Mouse (Mus musculus): Measurements from ENCODE around the gene Micu2. TPM values are rescaled to one million over a fixed set of nuclear protein-coding genes. Genes with fewer than 3 reads are reported as not detected.
"Not testable (repeated sequence)": the region's sequence is repeated elsewhere in the genome, so short reads cannot be mapped to it uniquely, and the experiment has no call there.

The Micu2 gene
- polyA plus RNA-seq, 1 experiment from 2014 or later, result 48.3 TPM

GRCm38 (mm10) chr14:57911787-57912186 is 87.3 kb downstream of the Micu2 start:
- peaks cover 18% of the 10 kb centered on the region; the same call in 1 of the 2 replicates for H3K36me3 ChIP-seq (ENCODE audit: control insufficient read depth, insufficient read depth, low read length)
- H3K9ac ChIP-seq (replicated peaks; ENCODE audit: low read length); H3K27ac ChIP-seq (replicated peaks; ENCODE audit: low read depth, low read length); H3K4me2 ChIP-seq (ENCODE audit: low read length); H3K4me3 ChIP-seq (replicated peaks; ENCODE audit: low read depth, low read length); H3K27me3 ChIP-seq (ENCODE audit: control insufficient read depth, insufficient read depth, low read length); DNase-seq; H3K4me1 ChIP-seq (ENCODE audit: control insufficient read depth, insufficient read depth, low read length); H3K9me3 ChIP-seq (ENCODE audit: control insufficient read depth, low read length); ATAC-seq (ENCODE audit: low FRiP score, low TSS enrichment): not testable (repeated sequence)

- H3K4me2 ChIP-seq (ENCODE audit: low read length), result no peak overlapping the region
- no peak overlapping the region for H3K27ac ChIP-seq (replicated peaks; ENCODE audit: low read depth, low read length)
- H3K9ac ChIP-seq (replicated peaks; ENCODE audit: low read length), result no peak overlapping the region
- DNase-seq (no peak), ATAC-seq (ENCODE audit: low FRiP score, low TSS enrichment) (no peak)
- WGBS, result 74% methylated on average over 4 of the region's 4 CpGs
- no peak overlapping the region for H3K4me3 ChIP-seq (replicated peaks; ENCODE audit: low read depth, low read length)
- H3K27me3 ChIP-seq (ENCODE audit: control insufficient read depth, insufficient read depth, low read length), result no peaks in the 10 kb centered on the region
- H3K36me3 ChIP-seq (ENCODE audit: control insufficient read depth, insufficient read depth, low read length), result peaks cover 13% of the 10 kb centered on the region; the same call in 1 of the 2 replicates
- H3K4me1 ChIP-seq (ENCODE audit: control insufficient read depth, insufficient read depth, low read length), result no peaks in the 10 kb centered on the region
- no peaks in the 10 kb centered on the region for H3K9me3 ChIP-seq (ENCODE audit: control insufficient read depth, low read length)
Measured at GRCm38 (mm10) chr14:57911316-57911715, 87.7 kb downstream of the Micu2 start.

- Histone ChIP-seq H3K4me2 (ENCODE audit: low read length) (peak overlapping the region; percentile 55), H3K27ac (replicated peaks; ENCODE audit: low read depth, low read length) (no peak overlapping the region; the same call in 1 of the 2 replicates)
- ATAC-seq (ENCODE audit: low FRiP score, low TSS enrichment), result peak; percentile 84
Measured at GRCm38 (mm10) chr14:57910501-57911068, 88.5 kb downstream of the Micu2 start.

GRCm38 (mm10) chr14:57909297-57909696 is 89.8 kb downstream of the Micu2 start:
- H3K27ac ChIP-seq (replicated peaks; ENCODE audit: low read depth, low read length), result no peak overlapping the region
- no peak overlapping the region for H3K4me3 ChIP-seq (replicated peaks; ENCODE audit: low read depth, low read length)
- WGBS, result 69% methylated on average over 5 of the region's 5 CpGs
- no peak overlapping the region for H3K4me2 ChIP-seq (ENCODE audit: low read length)
- no peak for ATAC-seq (ENCODE audit: low FRiP score, low TSS enrichment)
- DNase-seq, result no peak
- no peaks in the 10 kb centered on the region for H3K36me3 ChIP-seq (ENCODE audit: control insufficient read depth, insufficient read depth, low read length)
- no peaks in the 10 kb centered on the region for H3K9me3 ChIP-seq (ENCODE audit: control insufficient read depth, low read length)
- no peaks in the 10 kb centered on the region for H3K27me3 ChIP-seq (ENCODE audit: control insufficient read depth, insufficient read depth, low read length)
- H3K4me1 ChIP-seq (ENCODE audit: control insufficient read depth, insufficient read depth, low read length), result no peaks in the 10 kb centered on the region
- H3K9ac ChIP-seq (replicated peaks; ENCODE audit: low read length), result no peak overlapping the region

More at GRCm38 (mm10) chr14:57910501-57911068, 88.5 kb downstream of the Micu2 start:
- H3K27me3 ChIP-seq (ENCODE audit: control insufficient read depth, insufficient read depth, low read length), result no peaks in the 10 kb centered on the region
- 20% methylated on average over 26 of the region's 26 CpGs for WGBS
- H3K9me3 ChIP-seq (ENCODE audit: control insufficient read depth, low read length), result no peaks in the 10 kb centered on the region
- peak; percentile 93 for DNase-seq
- H3K9ac ChIP-seq (replicated peaks; ENCODE audit: low read length), result peak overlapping the region; percentile 47
- peaks cover 6% of the 10 kb centered on the region; the same call in 1 of the 2 replicates for H3K36me3 ChIP-seq (ENCODE audit: control insufficient read depth, insufficient read depth, low read length)
- H3K4me1 ChIP-seq (ENCODE audit: control insufficient read depth, insufficient read depth, low read length), result no peaks in the 10 kb centered on the region
- peak overlapping the region; percentile 19 for H3K4me3 ChIP-seq (replicated peaks; ENCODE audit: low read depth, low read length)

- 81% methylated on average over 2 of the region's 2 CpGs for WGBS
- Histone ChIP-seq H3K27me3 (ENCODE audit: control insufficient read depth, insufficient read depth, low read length) (no peaks in the 10 kb centered on the region), H3K36me3 (ENCODE audit: control insufficient read depth, insufficient read depth, low read length) (no peaks in the 10 kb centered on the region), H3K4me2 (ENCODE audit: low read length) (no peak overlapping the region), H3K4me1 (ENCODE audit: control insufficient read depth, insufficient read depth, low read length) (no peaks in the 10 kb centered on the region), H3K9ac (replicated peaks; ENCODE audit: low read length) (no peak overlapping the region), H3K27ac (replicated peaks; ENCODE audit: low read depth, low read length) (no peak overlapping the region), H3K4me3 (replicated peaks; ENCODE audit: low read depth, low read length) (no peak overlapping the region), H3K9me3 (ENCODE audit: control insufficient read depth, low read length) (no peaks in the 10 kb centered on the region)
- ATAC-seq (ENCODE audit: low FRiP score, low TSS enrichment) (no peak), DNase-seq (no peak)
Measured at GRCm38 (mm10) chr14:57908431-57908830, 90.6 kb downstream of the Micu2 start.

- no peaks in the 10 kb centered on the region for H3K27me3 ChIP-seq (ENCODE audit: control insufficient read depth, insufficient read depth, low read length)
- no peak overlapping the region for H3K9ac ChIP-seq (replicated peaks; ENCODE audit: low read length)
- H3K36me3 ChIP-seq (ENCODE audit: control insufficient read depth, insufficient read depth, low read length), result no peaks in the 10 kb centered on the region
- H3K4me2 ChIP-seq (ENCODE audit: low read length), result no peak overlapping the region
- ATAC-seq (ENCODE audit: low FRiP score, low TSS enrichment) (no peak), DNase-seq (no peak)
- 74% methylated on average over 1 of the region's 1 CpGs for WGBS
- no peaks in the 10 kb centered on the region for H3K4me1 ChIP-seq (ENCODE audit: control insufficient read depth, insufficient read depth, low read length)
- H3K27ac ChIP-seq (replicated peaks; ENCODE audit: low read depth, low read length), result no peak overlapping the region
- no peaks in the 10 kb centered on the region for H3K9me3 ChIP-seq (ENCODE audit: control insufficient read depth, low read length)
- no peak overlapping the region for H3K4me3 ChIP-seq (replicated peaks; ENCODE audit: low read depth, low read length)
Measured at GRCm38 (mm10) chr14:57901998-57902397, 97.1 kb downstream of the Micu2 start.

GRCm38 (mm10) chr14:57896882-57897281 is 102.2 kb downstream of the Micu2 start:
- 95% methylated on average over 12 of the region's 12 CpGs for WGBS
- no peak for DNase-seq
- H3K27me3 ChIP-seq (ENCODE audit: control insufficient read depth, insufficient read depth, low read length), result no peaks in the 10 kb centered on the region
- no peak overlapping the region for H3K4me2 ChIP-seq (ENCODE audit: low read length)
- no peaks in the 10 kb centered on the region for H3K9me3 ChIP-seq (ENCODE audit: control insufficient read depth, low read length)
- no peak overlapping the region for H3K4me3 ChIP-seq (replicated peaks; ENCODE audit: low read depth, low read length)
- H3K27ac ChIP-seq (replicated peaks; ENCODE audit: low read depth, low read length), result no peak overlapping the region
- no peaks in the 10 kb centered on the region for H3K4me1 ChIP-seq (ENCODE audit: control insufficient read depth, insufficient read depth, low read length)
- H3K9ac ChIP-seq (replicated peaks; ENCODE audit: low read length), result no peak overlapping the region
- no peaks in the 10 kb centered on the region for H3K36me3 ChIP-seq (ENCODE audit: control insufficient read depth, insufficient read depth, low read length)
- ATAC-seq (ENCODE audit: low FRiP score, low TSS enrichment), result no peak

GRCm38 (mm10) chr14:57896088-57896871 is 102.8 kb downstream of the Micu2 start:
- H3K27me3 ChIP-seq (ENCODE audit: control insufficient read depth, insufficient read depth, low read length); ATAC-seq (ENCODE audit: low FRiP score, low TSS enrichment): not testable (repeated sequence)
- WGBS, result 61% methylated on average over 8 of the region's 8 CpGs

GRCm38 (mm10) chr14:57894346-57894745 is 104.7 kb downstream of the Micu2 start:
- no peak overlapping the region for H3K4me3 ChIP-seq (replicated peaks; ENCODE audit: low read depth, low read length)
- no peaks in the 10 kb centered on the region for H3K27me3 ChIP-seq (ENCODE audit: control insufficient read depth, insufficient read depth, low read length)
- no peaks in the 10 kb centered on the region for H3K9me3 ChIP-seq (ENCODE audit: control insufficient read depth, low read length)
- H3K4me1 ChIP-seq (ENCODE audit: control insufficient read depth, insufficient read depth, low read length), result no peaks in the 10 kb centered on the region
- WGBS, result 88% methylated on average over 2 of the region's 2 CpGs
- no peaks in the 10 kb centered on the region for H3K36me3 ChIP-seq (ENCODE audit: control insufficient read depth, insufficient read depth, low read length)
- no peak overlapping the region for H3K9ac ChIP-seq (replicated peaks; ENCODE audit: low read length)
- ATAC-seq (ENCODE audit: low FRiP score, low TSS enrichment) (no peak), DNase-seq (no peak)
- H3K4me2 ChIP-seq (ENCODE audit: low read length), result no peak overlapping the region
- no peak overlapping the region for H3K27ac ChIP-seq (replicated peaks; ENCODE audit: low read depth, low read length)

More at GRCm38 (mm10) chr14:57896088-57896871, 102.8 kb downstream of the Micu2 start:
- H3K4me1 ChIP-seq (ENCODE audit: control insufficient read depth, insufficient read depth, low read length); H3K27ac ChIP-seq (replicated peaks; ENCODE audit: low read depth, low read length); H3K4me3 ChIP-seq (replicated peaks; ENCODE audit: low read depth, low read length); H3K4me2 ChIP-seq (ENCODE audit: low read length); H3K36me3 ChIP-seq (ENCODE audit: control insufficient read depth, insufficient read depth, low read length); DNase-seq; H3K9ac ChIP-seq (replicated peaks; ENCODE audit: low read length); H3K9me3 ChIP-seq (ENCODE audit: control insufficient read depth, low read length): not testable (repeated sequence)

Measured in midbrain, embryonic 14.5 days (tissue).